Mouse (Mus musculus): ENCODE measurements around the gene Dnajc21.
"Not testable (repeated sequence)": the region's sequence is repeated elsewhere in the genome, so short reads cannot be mapped to it uniquely, and the experiment has no call there.

Gene Dnajc21

DNA sequence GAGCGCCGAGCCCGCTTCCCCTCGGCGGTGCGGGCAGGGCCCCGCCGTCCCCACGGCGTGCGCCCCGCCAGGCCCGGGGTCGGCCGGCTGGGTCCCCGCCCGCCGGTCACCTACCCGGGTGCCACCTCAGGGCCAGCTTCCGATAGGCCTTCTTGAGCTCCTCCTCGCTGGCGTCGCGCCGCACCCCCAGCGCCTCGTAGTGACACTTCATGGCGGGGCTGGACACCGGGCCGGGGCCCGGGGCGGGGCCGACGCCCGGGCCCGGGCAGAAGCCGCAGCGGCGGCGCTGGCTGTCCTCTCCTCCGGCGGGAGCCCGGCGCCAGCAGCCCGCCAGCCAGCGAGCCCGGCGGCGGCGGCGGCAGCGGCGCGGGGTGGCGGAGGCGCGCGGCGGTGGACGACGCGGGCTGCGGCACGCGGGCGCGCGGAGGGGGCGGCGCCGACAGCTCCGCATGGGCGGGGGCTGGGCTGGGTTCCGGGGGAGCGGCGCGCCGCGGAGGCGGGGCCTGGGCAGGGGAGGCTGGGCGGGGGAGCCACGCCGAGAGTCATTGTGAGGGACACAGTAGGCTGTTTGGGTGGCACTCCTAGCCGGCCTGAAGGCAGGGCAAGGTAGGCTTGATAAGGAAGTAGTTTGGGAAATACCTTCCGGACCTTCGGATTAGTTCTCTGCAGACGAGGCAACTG, at the start of gene Dnajc21:
TSS of gene Dnajc21 (minus strand) at position 366 of the 681 bp plus-strand sequence.
- peak; percentile 90 for DNase-seq (ENCODE audit: low read depth)

DNA sequence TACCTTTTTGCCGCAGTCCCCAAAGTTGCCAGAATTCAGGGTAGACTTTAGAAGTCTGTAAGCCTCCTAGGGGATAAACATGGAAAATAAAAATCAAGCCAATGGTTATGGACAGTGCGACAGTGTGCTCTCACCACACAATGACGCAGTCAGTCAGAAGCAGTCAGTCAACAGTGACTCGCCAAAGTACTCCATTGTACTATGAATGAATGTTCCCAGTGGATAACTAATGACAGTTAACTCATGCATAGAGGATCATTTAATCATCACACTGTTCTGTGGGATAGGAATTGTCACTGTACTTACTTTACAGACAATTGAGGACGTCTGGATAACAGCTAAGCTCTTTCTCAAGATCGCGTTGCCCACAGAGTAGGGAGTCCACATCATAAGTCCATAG, 44.9 kb upstream of the Dnajc21 start:
- no peak for DNase-seq (ENCODE audit: low read depth)

DNA sequence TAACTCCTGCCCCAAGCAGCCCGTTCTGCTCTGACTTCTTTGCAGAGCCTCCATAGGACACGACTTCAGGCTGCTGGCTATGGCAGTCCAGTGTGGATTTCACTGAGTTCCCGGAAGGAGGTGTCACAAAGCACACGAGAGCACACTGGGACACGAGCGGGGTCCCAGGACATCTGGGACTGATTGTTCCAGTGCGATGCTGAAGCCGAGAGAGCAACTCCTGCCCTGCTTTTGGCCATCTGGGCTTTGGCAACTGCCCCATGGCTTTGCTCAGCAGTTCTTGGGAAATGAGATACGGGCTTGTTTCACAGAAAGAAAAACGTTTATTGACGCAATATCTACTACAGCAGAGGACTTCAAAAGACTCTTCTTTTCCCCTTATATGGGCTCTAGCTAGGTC, 35.8 kb upstream of the Dnajc21 start:
- DNase-seq (ENCODE audit: low read depth): no peak

DNA sequence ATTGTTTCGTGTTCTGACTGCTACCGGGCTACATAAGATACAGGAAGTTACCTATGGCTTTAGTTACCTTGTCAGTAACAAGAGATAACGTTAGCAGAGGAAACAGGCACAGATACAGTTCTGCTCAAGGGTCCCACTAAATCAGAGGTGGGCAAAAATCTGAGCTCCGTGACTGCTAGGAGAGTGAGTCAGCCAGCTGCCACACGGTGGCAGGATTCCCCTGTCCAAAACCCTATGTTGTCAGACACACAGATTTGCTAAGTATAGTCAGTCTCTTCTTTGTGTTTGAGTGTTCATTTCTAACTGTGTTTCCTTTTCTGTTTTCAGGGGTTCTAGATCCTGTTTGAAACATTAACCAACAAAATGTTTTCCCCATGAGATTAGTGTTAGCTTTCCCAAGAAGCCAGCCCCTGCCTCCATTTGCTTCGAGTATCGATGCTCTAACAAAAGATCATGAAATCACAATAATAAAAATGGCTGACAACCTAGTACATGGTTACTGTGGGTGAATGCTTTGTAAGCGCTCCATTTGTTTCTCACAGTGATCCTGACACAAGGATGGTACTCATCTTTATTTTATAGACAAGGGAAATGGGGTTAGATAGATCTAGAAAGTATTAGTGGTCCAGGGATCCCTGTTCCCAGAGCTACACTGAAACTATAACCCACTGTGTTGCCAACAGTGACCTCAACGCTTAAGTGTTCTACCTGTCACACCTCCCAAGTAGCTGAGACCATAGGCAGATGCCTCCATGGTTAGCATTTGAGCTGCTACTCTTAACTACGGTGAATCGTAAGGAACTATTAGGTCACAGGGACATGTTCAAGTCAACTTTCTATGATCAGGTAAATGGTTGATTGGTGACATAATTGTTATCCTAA, 30.8 kb upstream of the Dnajc21 start:
- DNase-seq (ENCODE audit: low read depth): peak; percentile 30

DNA sequence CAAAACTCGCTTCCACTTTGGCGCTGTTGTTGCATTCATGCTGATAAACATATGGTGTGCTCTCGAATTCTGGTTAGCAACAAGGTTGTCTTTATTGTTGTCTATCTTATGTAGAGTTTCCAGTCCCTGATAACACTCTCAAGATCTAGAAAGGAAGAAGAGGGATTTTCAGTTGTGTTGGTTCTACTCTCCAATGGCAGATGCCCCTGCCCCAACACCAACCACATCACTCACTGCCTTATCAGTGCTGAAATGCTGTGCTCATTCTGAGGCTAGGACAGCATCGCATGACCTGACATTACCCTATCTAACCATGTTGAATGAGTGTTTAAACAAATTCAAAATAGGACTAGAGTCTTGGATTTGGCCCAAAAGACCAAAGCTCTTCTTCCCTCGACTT, 29.7 kb upstream of the Dnajc21 start:
- DNase-seq (ENCODE audit: low read depth): no peak

DNA sequence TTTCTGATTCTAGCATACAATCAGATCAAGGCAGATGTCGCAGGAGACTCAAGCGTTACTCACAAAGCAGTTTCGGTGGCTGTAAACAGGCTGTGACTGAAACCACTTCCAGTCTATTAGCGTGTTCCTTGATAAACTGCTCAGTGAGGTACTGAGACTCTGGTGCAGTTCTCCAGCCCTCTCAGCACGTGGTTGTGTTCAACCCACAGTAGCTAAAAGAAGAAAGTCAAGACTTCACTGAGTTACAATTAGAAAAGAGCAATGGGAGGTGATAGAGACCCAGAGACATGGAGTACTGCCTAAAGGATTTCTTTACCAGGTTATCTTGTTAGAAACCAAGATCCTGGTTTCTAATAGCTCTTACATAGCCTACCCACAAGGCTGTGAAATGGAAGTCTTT, 29.3 kb upstream of the Dnajc21 start:
- no peak for DNase-seq (ENCODE audit: low read depth)

DNA sequence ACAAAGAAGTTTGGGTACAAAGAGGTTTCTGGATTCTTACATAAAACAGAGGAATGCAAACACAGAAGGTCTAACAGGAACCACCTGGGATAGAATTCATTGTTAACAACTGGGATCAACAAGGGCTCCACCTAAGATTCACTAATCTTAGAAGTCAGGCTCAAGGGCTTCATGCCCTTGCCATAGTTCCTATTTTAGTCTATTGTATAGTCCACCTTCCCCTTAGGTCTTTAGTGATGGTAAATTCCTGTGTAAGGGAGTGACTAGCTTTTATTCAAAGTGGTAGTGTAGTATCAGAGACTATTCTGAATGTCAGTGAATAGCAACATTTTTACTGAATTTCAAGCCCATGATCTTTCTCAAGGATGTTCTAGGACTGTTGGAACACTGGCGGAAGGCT, 26.4 kb upstream of the Dnajc21 start:
- not testable (repeated sequence) for DNase-seq (ENCODE audit: low read depth)

DNA sequence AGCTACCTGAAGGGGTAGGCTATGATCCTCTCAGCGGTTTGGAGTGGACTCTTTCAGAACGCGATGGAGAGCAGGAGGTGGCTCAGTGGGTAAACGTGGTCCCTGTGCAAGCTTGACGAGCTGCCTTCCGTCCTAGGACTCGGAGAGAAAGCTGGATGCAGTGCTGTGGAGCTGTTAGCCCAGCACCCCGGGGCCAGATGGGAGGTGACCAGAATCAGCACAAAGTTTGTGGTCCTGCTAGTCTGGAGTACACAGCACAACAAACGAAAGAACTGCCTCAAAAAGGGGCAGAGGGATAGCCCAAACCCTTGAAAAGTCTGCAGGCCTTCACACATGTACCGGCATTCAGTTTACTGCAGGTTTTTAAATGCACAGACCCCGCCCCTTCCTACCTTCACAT, 25.6 kb upstream of the Dnajc21 start:
- DNase-seq (ENCODE audit: low read depth): no peak

DNA sequence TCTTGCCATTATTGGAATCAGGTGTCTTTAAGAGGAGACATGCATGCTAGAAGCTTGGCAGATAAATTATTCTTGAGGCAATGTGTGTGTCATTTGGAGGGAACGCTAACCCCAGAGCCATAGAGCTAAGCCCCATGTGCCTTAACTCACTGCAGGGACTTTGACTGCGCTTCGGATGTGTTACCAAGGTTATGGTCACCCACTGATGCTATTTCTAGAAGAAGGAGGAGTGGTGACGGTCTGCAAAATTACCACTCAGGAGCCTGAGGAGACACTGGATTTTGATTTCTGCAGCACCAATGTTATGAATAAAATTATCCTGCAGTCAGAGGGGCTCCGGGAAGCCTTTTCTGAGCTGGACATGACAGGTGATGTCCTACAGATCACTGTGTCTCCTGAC, 19.8 kb upstream of the Dnajc21 start:
- DNase-seq (ENCODE audit: low read depth): no peak

DNA sequence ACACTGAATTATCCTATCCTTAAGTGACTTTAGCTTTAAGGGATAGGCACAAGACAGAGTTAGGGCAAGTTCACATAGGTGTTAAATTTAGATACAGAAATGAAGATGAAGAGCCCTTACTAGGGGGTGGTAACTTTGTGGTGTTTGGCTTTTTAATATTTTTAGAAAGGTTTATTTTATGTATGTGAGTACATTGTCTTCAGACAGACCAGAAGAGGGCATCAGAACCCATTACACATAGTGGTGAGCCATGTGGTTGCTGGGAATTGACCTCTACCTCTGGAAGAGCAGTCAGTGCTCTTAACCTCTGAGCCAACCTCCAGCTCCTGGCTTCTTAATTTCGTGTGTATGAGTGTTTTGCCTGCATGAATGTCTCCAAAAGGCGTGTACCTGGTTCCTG, 16.9 kb upstream of the Dnajc21 start:
- peak; percentile 26 for DNase-seq (ENCODE audit: low read depth)

DNA sequence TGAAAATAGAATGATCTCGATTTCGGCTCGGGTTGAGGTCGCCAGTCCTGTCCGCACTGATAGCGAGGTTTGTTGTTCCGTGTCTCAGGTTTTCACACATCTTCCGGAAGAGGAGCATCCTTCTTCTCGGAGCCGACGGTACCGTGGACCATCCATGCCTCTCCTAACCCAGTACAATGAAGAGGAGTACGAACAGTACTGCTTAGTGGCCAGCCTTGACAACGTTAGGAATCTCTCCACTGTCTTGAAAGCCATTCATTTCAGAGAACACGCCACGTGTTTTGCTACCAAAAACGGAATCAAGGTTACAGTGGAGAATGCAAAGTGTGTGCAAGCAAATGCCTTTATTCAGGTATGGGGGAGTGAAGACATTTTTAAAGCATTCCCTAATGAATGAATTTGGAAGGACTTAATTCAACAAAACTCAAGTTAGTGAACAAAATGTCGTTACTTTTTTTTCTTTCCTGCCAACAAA, 16.1 kb upstream of the Dnajc21 start:
- no peak for DNase-seq (ENCODE audit: low read depth)

DNA sequence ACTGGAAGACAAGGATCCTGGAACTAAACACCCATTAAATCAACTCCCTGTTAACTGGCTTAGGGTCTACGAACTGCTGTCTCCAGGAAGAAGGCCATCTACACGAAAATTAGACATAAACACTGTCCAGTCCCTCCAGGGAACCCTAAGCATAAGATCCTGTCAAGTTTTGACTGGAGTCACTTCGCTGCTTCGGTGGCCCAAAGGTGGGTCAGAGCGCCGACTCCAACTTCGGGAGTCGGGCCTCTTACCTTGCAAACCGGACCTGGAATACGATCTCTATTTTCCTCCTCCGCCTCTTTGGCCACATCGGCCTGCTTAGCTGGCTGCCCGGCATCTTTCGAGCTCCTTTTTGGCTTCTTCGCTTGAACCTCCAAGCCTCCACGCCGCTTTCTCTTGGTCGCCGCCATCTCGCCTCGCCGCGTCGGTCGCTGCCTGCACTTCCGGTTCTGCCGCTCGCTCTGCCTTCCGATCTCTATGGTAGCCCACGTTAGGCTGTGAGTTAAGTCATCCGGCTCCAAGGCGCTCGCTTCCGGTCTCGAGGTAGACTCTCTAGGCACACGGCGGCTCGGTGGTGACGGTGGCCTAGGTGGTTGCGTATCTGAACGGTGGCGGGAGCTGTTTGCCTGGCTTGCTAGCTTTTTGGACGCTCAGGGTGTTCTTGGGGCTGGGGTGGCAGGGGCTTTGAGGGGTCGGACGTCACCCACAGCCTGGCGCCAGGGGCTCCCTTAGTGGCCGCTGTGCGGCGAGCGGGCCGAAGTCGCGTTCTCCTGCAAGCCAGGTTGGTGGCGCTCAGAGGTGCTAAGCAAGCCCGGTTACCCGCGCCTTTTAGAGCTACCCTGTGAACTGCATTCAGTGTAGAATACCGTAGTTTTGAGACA, 15.4 kb upstream of the Dnajc21 start, which contains the start of the genes Brix1 and Rad1:
TSS of gene Brix1 (minus strand) at position 464 of the 881 bp plus-strand sequence.
TSS of gene Rad1 (plus strand) at position 535 of the 881 bp plus-strand sequence.
- DNase-seq (ENCODE audit: low read depth): peak; percentile 97

DNA sequence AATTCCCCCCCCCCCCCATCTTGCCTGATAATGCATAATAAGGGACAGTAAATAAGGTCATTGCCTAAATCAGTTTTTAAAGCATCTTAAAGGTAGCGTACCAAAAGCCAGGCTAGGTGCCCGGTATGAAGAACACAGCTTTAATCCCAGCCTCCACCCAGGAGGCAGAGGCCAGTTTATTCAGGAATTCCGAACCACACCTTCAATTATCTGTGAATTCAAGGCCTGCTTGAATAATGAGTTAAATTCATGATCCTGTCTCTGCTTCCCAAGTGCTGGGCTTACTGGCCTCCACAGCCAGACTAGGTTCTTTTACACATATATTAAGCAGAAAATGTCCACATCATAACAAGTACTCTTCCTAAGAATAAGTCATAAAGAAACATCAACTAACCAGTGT, 625 bp upstream of the Dnajc21 start:
- peak; percentile 21 for DNase-seq (ENCODE audit: low read depth)

DNA sequence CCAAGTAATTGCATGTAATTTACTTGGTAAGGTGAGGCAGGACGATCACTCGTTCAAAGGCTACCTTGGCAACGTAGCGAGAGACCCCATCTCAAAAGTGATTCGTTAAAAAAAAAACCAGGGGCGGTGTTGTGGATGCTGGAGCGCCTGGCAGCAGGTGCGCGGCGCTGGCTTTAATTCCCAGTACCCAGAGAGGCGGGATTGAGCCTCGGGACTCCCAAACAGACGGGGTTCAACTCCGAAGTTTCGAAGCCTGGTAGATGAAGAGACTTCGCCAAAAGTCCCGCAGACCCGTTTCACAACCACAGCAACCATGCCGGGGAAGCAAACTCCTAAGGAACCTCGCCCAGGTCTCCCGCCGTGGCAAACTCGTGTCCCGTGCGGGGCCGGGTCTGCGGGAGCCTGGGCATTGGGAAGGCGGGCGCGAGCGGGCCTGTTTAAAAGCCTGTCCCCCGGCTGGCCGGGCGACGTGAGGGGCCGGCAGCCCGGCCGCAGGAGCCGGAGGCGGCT, 620 bp downstream of the Dnajc21 start:
- peak; percentile 52 for DNase-seq (ENCODE audit: low read depth)

DNA sequence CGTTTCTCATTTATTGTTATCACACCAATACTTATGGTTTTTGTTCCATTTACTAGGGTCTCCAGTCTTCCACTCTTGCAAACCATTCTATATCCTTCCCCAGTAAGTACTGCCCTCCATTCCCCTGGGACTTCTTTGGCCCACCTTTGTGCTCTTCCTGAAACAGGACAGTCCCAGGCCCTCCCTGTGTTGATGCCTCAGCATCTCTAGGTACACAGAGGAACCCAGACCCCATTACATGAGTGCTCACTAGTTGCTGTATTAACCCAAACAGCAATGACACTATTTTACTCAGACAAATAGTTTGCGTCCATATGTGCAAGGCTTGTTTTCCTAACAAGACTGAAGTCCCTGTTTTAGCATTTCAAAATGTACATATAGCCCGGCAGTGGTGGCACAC, 1.6 kb downstream of the Dnajc21 start:
- DNase-seq (ENCODE audit: low read depth): peak; percentile 20

DNA sequence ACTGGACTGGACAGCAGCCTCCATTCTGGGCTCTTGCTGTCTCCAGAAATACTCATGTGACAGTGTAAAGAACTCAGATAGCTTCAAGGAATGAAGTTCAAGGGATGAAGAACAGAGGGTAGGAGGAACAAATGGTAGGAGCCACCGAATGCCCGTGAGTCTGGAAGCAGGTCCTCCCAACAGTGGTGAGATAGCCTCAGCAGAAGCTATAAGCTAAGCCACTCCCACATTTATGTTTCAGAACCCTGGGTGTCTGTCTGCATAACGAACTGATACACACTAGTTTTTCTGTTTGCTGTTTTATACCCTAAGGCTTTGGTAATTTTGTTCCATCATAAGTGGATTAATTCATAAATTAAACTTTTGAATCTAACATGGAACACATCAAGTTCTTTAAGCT, 5.6 kb downstream of the Dnajc21 start:
- no peak for DNase-seq (ENCODE audit: low read depth)

DNA sequence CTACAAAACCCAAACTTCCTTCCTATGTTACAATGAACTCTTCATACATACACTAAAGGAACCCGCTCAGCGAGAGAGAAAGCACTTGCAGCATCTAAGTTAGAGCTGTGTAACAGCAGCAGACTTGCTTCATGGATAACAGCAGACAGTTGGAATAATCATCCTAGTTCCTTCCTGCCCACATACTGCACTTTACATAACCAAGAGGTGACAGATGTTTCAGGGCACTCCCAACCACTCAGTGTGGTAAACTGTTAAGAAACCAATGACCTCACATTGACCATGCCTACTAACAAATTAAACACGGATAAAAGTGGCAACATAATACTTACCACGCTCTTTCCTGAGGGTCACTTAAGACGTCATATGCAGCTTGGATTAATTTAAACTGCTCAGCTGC, 6.8 kb downstream of the Dnajc21 start:
- DNase-seq (ENCODE audit: low read depth): no peak

DNA sequence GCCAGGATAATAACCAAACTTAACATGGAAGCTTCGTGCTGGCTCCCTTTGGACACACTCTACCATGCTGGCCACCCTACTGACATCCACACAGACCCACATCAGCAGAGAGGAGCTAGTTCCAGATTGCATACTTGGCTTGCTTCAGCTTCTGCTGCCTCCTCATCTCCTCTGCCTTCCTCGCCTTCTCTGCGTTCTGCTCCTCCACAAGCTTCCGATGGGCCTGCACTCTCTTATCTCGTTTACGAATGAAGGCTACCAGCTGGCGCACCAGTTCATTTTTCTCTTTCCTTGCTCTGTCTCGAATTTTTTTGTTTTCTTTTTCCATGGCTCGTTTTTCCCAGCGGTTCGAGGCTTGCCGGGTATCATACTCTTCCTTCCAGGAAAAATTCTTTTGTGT, 9.3 kb downstream of the Dnajc21 start:
- no peak for DNase-seq (ENCODE audit: low read depth)

DNA sequence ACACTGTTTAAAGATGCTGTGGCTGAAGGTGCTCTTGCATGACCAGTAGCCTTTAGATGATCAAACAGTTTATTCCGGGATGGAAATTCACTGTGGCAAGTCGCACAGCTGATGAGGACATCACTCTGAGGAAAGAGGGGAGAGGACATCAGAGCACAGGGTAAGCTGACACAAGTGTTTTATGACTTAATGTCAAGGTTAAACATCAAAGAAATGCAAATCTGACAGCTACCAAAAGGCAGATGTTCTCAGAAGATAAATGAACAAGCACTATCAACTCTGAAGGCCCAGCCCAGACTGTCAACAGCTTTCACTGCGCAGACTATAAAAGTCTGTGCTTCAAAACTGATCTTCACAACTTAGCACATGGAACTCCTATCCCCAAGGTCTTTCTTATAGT, 23.2 kb downstream of the Dnajc21 start:
- DNase-seq (ENCODE audit: low read depth): no peak

DNA sequence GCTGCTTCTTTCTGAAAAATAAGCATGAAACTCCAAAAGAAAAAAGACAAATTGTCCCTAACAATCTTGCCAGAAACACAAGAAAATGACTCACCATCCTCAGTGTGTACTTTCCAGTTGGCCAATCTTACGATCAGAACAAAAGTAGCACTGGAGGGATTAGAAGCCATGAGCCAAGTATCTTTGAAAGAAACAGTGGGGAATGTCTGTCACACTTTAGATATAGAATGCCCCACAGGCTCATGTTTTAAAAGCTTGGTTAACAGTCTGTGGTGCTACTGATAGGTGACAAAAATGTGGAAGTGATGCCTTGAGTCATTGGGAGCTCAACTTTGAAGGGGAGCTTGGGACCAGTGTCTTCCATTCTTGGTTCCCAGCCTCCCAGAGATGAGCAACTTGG, 28.0 kb downstream of the Dnajc21 start:
- no peak for DNase-seq (ENCODE audit: low read depth)

DNA sequence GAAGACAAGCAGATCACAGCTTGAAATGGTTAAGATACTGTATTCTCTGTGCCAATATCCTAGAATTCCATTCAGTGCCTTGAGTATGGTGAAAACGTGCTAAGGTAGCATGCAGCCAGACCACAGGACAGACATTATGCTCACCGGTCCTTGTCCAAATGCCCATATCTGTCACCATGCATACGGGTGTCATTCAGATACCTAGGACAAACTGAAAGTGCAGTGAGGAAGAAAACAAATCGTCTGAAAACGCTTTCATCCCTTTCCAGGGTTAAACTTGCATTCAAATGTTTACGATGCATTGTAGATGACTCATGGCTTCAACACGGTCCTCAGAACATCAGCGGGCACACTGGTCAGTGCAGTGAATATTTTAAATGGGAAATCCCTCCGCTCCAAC, 28.8 kb downstream of the Dnajc21 start:
- DNase-seq (ENCODE audit: low read depth): no peak

DNA sequence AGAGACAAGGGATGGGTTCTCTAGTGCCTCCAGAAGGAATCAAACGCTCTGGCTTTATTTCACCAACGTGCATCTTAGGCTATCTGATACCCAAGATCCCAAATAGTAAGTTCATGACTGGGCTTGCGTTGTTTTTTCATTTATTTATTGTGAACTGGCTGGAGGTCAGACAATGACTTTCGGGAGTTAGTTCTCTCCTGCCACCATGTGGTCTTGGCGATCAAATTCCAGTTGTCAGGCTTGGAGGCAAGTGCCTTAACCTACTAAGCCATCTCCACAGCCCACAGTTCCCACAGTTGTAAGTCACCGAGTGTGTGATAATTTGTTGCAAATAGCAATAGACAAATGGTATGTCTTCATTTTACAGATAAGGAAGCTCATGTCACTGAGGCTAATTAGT, 30.4 kb downstream of the Dnajc21 start:
- DNase-seq (ENCODE audit: low read depth): no peak
